Mouse (Mus musculus) midbrain, embryonic 10.5 days (tissue): ENCODE measurements around the gene Rbfox2. TPM values are rescaled to one million over a fixed set of nuclear protein-coding genes. Genes with fewer than 3 reads are reported as not detected.

Experiments used
- DNase-seq: peaks from one replicate; pipeline ENCODE4 v3.0.0-alpha.2; 2017; ENCODE audit warnings: low spot score
- H3K27ac ChIP-seq: fragments of 300-500 bp; sonication (generic); replicated peaks from 2 replicates; pipeline ENCODE4 v1.5.1; 2016; ENCODE audit warnings: mild to moderate bottlenecking
- H3K27me3 ChIP-seq: fragments of 300-500 bp; sonication (generic); 2 replicates; pipeline ENCODE4 v1.6.1; 2016; ENCODE audit warnings: low read depth, mild to moderate bottlenecking; ENCODE audit not compliant: poor library complexity, severe bottlenecking
- H3K36me3 ChIP-seq: fragments of 300-500 bp; sonication (generic); 2 replicates; pipeline ENCODE4 v1.6.1; 2016; ENCODE audit warnings: mild to moderate bottlenecking, moderate library complexity
- H3K4me1 ChIP-seq: fragments of 300-500 bp; sonication (generic); 2 replicates; pipeline ENCODE4 v1.6.1; 2016
- H3K4me3 ChIP-seq: fragments of 300-500 bp; sonication (generic); 2 replicates; pipeline ENCODE4 v1.5.1; 2016; ENCODE audit warnings: mild to moderate bottlenecking, moderate library complexity
- H3K9me3 ChIP-seq: fragments of 300-500 bp; sonication (generic); replicated peaks from 2 replicates; pipeline ENCODE4 v1.6.1; 2016; ENCODE audit warnings: mild to moderate bottlenecking
- WGBS: fragments of 180-500 bp; shearing (Covaris S2); methylation state at CpG from one replicate; pipeline ENCODE4 v1.1.7; 2016; 5-methylcytosine and 5-hydroxymethylcytosine counted together
- polyA plus RNA-seq: library from polyadenylated mRNA; unstranded; fragments of >200 nt; fragmentation: Nextera tagmentation; extraction: Ambion mirVana; gene quantifications from 2 replicates; pipeline ENCODE4 v1.2.1, GENCODE M21; 2016

Gene Rbfox2
- polyA plus RNA-seq, 1 experiment from 2014 or later = 35.7 TPM

GRCm38 (mm10) chr15:77186096-77186495, 120.7 kb downstream of the Rbfox2 start:
- Histone ChIP-seq H3K27me3 (no peaks in the 10 kb centered on the region), H3K4me1 (peaks cover 11% of the 10 kb centered on the region), H3K27ac (no peak overlapping the region), H3K4me3 (no peak overlapping the region), H3K36me3 (peaks cover 3% of the 10 kb centered on the region; the same call in 1 of the 2 replicates), H3K9me3 (no peaks in the 10 kb centered on the region)
- 90% methylated on average over 1 of the region's 1 CpGs for whole genome bisulfite sequencing
- DNase-seq = no peak

GRCm38 (mm10) chr15:77185614-77186013, 121.2 kb downstream of the Rbfox2 start:
- Histone ChIP-seq H3K9me3 (no peaks in the 10 kb centered on the region), H3K27me3 (no peaks in the 10 kb centered on the region), H3K4me1 (peaks cover 11% of the 10 kb centered on the region), H3K4me3 (no peak overlapping the region), H3K36me3 (peaks cover 3% of the 10 kb centered on the region; the same call in 1 of the 2 replicates), H3K27ac (no peak overlapping the region)
- WGBS = 64% methylated on average over 5 of the region's 5 CpGs
- DNase-seq = no peak

DNA sequence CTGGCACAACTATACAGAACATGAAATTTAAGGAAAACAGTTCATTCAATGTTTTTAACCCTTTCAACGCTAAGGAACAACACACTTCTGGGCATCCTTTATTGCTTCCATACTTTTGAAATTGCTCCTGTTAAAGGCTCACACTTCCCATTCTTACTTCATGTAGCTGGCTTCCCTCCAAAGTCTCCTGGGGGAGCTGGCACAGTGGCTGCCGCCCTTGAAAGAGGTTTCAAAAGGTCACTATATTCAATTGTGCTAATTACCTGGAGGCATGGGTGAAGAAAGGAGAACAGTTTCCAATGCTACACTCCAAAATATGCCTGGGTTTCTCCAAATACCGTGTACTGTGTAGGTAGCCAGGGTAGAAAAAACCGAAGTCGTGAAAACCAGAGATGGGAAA, 124.0 kb downstream of the Rbfox2 start:
- Histone ChIP-seq H3K4me3 (no peak overlapping the region), H3K9me3 (no peaks in the 10 kb centered on the region), H3K27ac (no peak overlapping the region), H3K27me3 (no peaks in the 10 kb centered on the region), H3K4me1 (peaks cover 3% of the 10 kb centered on the region; the same call in 1 of the 2 replicates), H3K36me3 (peaks cover 3% of the 10 kb centered on the region; the same call in 1 of the 2 replicates)
- DNase-seq = no peak
- WGBS = 86% methylated on average over 5 of the region's 5 CpGs

DNA sequence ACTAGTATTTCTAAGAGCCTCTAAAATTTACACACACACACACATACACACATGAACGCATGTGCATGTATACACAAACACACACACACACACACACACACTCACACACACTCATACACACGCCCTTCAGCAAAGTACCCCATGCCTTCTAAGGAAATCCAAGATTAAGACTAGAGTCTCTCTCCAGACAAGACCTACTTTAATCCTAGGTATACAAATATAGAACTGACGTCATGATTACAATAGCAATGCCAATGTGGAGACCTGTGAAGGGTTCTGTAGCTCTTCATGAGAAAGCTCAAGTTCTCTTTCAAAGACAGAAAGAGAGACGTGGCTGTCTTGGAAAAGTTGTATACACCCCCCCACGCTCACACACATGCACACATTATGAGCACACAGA, 132.8 kb downstream of the Rbfox2 start:
- Histone ChIP-seq H3K4me3 (no peak overlapping the region), H3K4me1 (peaks cover 13% of the 10 kb centered on the region), H3K27me3 (no peaks in the 10 kb centered on the region), H3K27ac (no peak overlapping the region), H3K36me3 (no peaks in the 10 kb centered on the region), H3K9me3 (no peaks in the 10 kb centered on the region)
- WGBS = 73% methylated on average over 5 of the region's 5 CpGs
- no peak for DNase-seq

- WGBS = 85% methylated on average over 3 of the region's 3 CpGs
- H3K27ac ChIP-seq = no peak overlapping the region
- no peaks in the 10 kb centered on the region for H3K9me3 ChIP-seq
- peaks cover 13% of the 10 kb centered on the region for H3K4me1 ChIP-seq
- DNase-seq = no peak
- H3K27me3 ChIP-seq = no peaks in the 10 kb centered on the region
- H3K36me3 ChIP-seq = no peaks in the 10 kb centered on the region
- H3K4me3 ChIP-seq = no peak overlapping the region
These were observed 134.4 kb downstream of the Rbfox2 start for GRCm38 (mm10) chr15:77172414-77172813.

- no peak overlapping the region for H3K4me3 ChIP-seq
- H3K27me3 ChIP-seq = no peaks in the 10 kb centered on the region
- no peak overlapping the region for H3K27ac ChIP-seq
- no peaks in the 10 kb centered on the region for H3K9me3 ChIP-seq
- H3K4me1 ChIP-seq = peaks cover 7% of the 10 kb centered on the region
- DNase-seq = no peak
- H3K36me3 ChIP-seq = no peaks in the 10 kb centered on the region
- 86% methylated on average over 2 of the region's 2 CpGs for WGBS
These were observed 138.0 kb downstream of the Rbfox2 start for GRCm38 (mm10) chr15:77168781-77169180.

- DNase-seq = no peak
- 82% methylated on average over 1 of the region's 1 CpGs for WGBS
- Histone ChIP-seq H3K4me3 (no peak overlapping the region), H3K4me1 (peaks cover 21% of the 10 kb centered on the region), H3K27ac (no peak overlapping the region), H3K36me3 (no peaks in the 10 kb centered on the region), H3K9me3 (no peaks in the 10 kb centered on the region), H3K27me3 (no peaks in the 10 kb centered on the region)
These were observed 140.5 kb downstream of the Rbfox2 start for GRCm38 (mm10) chr15:77166225-77166732.

GRCm38 (mm10) chr15:77163336-77163735, 143.5 kb downstream of the Rbfox2 start:
- DNase-seq = no peak
- Histone ChIP-seq H3K9me3 (no peaks in the 10 kb centered on the region), H3K4me3 (no peak overlapping the region), H3K36me3 (no peaks in the 10 kb centered on the region), H3K4me1 (peaks cover 21% of the 10 kb centered on the region), H3K27me3 (no peaks in the 10 kb centered on the region), H3K27ac (peak overlapping the region; percentile 55; the same call in 1 of the 2 replicates)
- 27% methylated on average over 6 of the region's 6 CpGs for WGBS

GRCm38 (mm10) chr15:77162931-77163330, 143.9 kb downstream of the Rbfox2 start:
- 75% methylated on average over 6 of the region's 6 CpGs for WGBS
- H3K27ac ChIP-seq = peak overlapping the region; percentile 55; the same call in 1 of the 2 replicates
- no peaks in the 10 kb centered on the region for H3K36me3 ChIP-seq
- no peak overlapping the region for H3K4me3 ChIP-seq
- peaks cover 21% of the 10 kb centered on the region for H3K4me1 ChIP-seq
- no peaks in the 10 kb centered on the region for H3K9me3 ChIP-seq
- DNase-seq = no peak
- H3K27me3 ChIP-seq = no peaks in the 10 kb centered on the region

GRCm38 (mm10) chr15:77161382-77161781, 145.4 kb downstream of the Rbfox2 start:
- 83% methylated on average over 5 of the region's 5 CpGs for WGBS
- Histone ChIP-seq H3K4me1 (peaks cover 27% of the 10 kb centered on the region), H3K27ac (no peak overlapping the region), H3K27me3 (no peaks in the 10 kb centered on the region), H3K36me3 (no peaks in the 10 kb centered on the region), H3K4me3 (no peak overlapping the region), H3K9me3 (no peaks in the 10 kb centered on the region)
- DNase-seq = no peak

GRCm38 (mm10) chr15:77160848-77161247, 146.0 kb downstream of the Rbfox2 start:
- no peak overlapping the region for H3K27ac ChIP-seq
- WGBS = 92% methylated on average over 4 of the region's 4 CpGs
- no peak overlapping the region for H3K4me3 ChIP-seq
- H3K36me3 ChIP-seq = no peaks in the 10 kb centered on the region
- H3K9me3 ChIP-seq = no peaks in the 10 kb centered on the region
- no peak for DNase-seq
- H3K4me1 ChIP-seq = peaks cover 31% of the 10 kb centered on the region
- H3K27me3 ChIP-seq = no peaks in the 10 kb centered on the region

- H3K27me3 ChIP-seq = no peaks in the 10 kb centered on the region
- no peak for DNase-seq
- no peaks in the 10 kb centered on the region for H3K9me3 ChIP-seq
- no peak overlapping the region for H3K4me3 ChIP-seq
- peaks cover 41% of the 10 kb centered on the region for H3K4me1 ChIP-seq
- no peaks in the 10 kb centered on the region for H3K36me3 ChIP-seq
- WGBS = 72% methylated on average over 3 of the region's 3 CpGs
- H3K27ac ChIP-seq = no peak overlapping the region
These were observed 150.3 kb downstream of the Rbfox2 start for GRCm38 (mm10) chr15:77156525-77156924.

DNA sequence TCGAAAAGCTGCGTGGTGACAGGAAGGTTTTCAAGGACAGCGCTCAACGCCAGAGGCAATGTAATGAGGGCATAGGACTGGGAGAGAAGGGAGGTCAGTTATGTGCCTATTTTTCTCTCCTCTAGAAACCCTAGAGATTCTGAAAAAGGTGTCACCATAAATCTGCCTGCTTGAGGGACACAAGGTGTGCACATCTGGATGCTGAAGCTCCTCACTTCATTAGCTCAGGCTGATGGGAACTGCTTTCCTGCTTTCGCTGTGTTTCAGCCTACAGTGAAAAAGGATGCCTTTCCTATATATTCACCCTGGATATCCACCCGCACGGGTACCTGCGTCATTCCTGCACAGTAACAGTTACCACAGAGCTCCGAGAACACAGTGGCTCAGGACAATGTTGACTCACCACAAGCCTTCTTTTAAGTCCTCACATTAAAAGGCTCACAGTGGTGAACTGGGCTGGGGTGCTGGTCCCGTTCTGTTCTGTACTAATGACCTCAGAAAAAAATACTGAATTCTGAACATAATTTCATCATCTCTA, 152.5 kb downstream of the Rbfox2 start:
- no peak for DNase-seq
- peaks cover 62% of the 10 kb centered on the region for H3K4me1 ChIP-seq
- no peaks in the 10 kb centered on the region for H3K27me3 ChIP-seq
- WGBS = 78% methylated on average over 10 of the region's 10 CpGs
- peak overlapping the region; percentile 57; the same call in 1 of the 2 replicates for H3K4me3 ChIP-seq
- H3K36me3 ChIP-seq = no peaks in the 10 kb centered on the region
- no peak overlapping the region for H3K27ac ChIP-seq
- no peaks in the 10 kb centered on the region for H3K9me3 ChIP-seq
